Mouse (Mus musculus) spleen, embryonic (tissue): Measurements from ENCODE around the gene Myo5a.

Experiments
- CTCF ChIA-PET: fragments of 350-600 bp; sonication (Branson Sonifier 250); formaldehyde crosslinking; loops from one replicate; lab custom pipeline; 2022; lab: Charles Lee

The Myo5a gene

GRCm38 (mm10) chr9:75071029-75071705, 352 bp downstream of the Myo5a start:
- CTCF ChIA-PET = interaction anchor here (1.1 kb wide), 1 partner anchor 33 kb away, joined by 3 read pairs; no protein-coding TSS in a partner anchor

- CTCF ChIA-PET = no interaction called here
Measured at GRCm38 (mm10) chr9:75071706-75072192, 934 bp downstream of the Myo5a start.

- CTCF ChIA-PET = no interaction called here
Measured at GRCm38 (mm10) chr9:75072361-75072760, 1.5 kb downstream of the Myo5a start.

- CTCF ChIA-PET = interaction anchor here (0.6 kb wide), 1 partner anchor 65 kb away, joined by 3 read pairs; no protein-coding TSS in a partner anchor
Measured at GRCm38 (mm10) chr9:75077191-75077590, 6.4 kb downstream of the Myo5a start.

GRCm38 (mm10) chr9:75085242-75085824, 14.5 kb downstream of the Myo5a start:
- CTCF ChIA-PET = no interaction called here

GRCm38 (mm10) chr9:75087823-75088222, 17.0 kb downstream of the Myo5a start:
- CTCF ChIA-PET = no interaction called here

- CTCF ChIA-PET = no interaction called here
Measured at GRCm38 (mm10) chr9:75089285-75089684, 18.5 kb downstream of the Myo5a start.

- CTCF ChIA-PET = no interaction called here
Measured at GRCm38 (mm10) chr9:75092134-75092533, 21.3 kb downstream of the Myo5a start.

GRCm38 (mm10) chr9:75094762-75095161, 23.9 kb downstream of the Myo5a start:
- CTCF ChIA-PET = no interaction called here

- CTCF ChIA-PET = no interaction called here
Measured at GRCm38 (mm10) chr9:75098937-75099336, 28.1 kb downstream of the Myo5a start.

GRCm38 (mm10) chr9:75100157-75100781, 29.5 kb downstream of the Myo5a start:
- CTCF ChIA-PET = no interaction called here

- CTCF ChIA-PET = no interaction called here
Measured at GRCm38 (mm10) chr9:75102131-75102530, 31.3 kb downstream of the Myo5a start.

GRCm38 (mm10) chr9:75116571-75117177, 45.9 kb downstream of the Myo5a start:
- CTCF ChIA-PET = no interaction called here

- CTCF ChIA-PET = no interaction called here
Measured at GRCm38 (mm10) chr9:75121126-75121525, 50.3 kb downstream of the Myo5a start.

- CTCF ChIA-PET = no interaction called here
Measured at GRCm38 (mm10) chr9:75124201-75124721, 53.4 kb downstream of the Myo5a start.

GRCm38 (mm10) chr9:75130553-75130952, 59.7 kb downstream of the Myo5a start:
- CTCF ChIA-PET = no interaction called here

GRCm38 (mm10) chr9:75146911-75147310, 76.1 kb downstream of the Myo5a start:
- CTCF ChIA-PET = interaction anchor here (0.6 kb wide), 1 partner anchor 72 kb away, joined by 3 read pairs; no protein-coding TSS in a partner anchor

GRCm38 (mm10) chr9:75160525-75160924, 89.7 kb downstream of the Myo5a start:
- CTCF ChIA-PET = interaction anchor here (0.8 kb wide), 1 partner anchor 108 kb away, joined by 3 read pairs; no protein-coding TSS in a partner anchor

GRCm38 (mm10) chr9:75163650-75164049, 92.8 kb downstream of the Myo5a start:
- CTCF ChIA-PET = no interaction called here

GRCm38 (mm10) chr9:75171721-75172120, 100.9 kb downstream of the Myo5a start:
- CTCF ChIA-PET = no interaction called here

- CTCF ChIA-PET = no interaction called here
Measured at GRCm38 (mm10) chr9:75187646-75188260, 116.9 kb downstream of the Myo5a start.
